Mouse (Mus musculus) frontal cortex, postnatal 36 days (tissue): ENCODE results near the gene Mroh7.
"Not testable (repeated sequence)": the region's sequence is repeated elsewhere in the genome, so short reads cannot be mapped to it uniquely, and the experiment has no call there.

ENCODE experiments used
- DNase-seq, 2 experiments: peaks; one replicate each; pipeline ENCODE4 v3.0.0; 2022; ENCODE audit warnings: low spot score in 2 of 2

Mroh7 gene

DNA sequence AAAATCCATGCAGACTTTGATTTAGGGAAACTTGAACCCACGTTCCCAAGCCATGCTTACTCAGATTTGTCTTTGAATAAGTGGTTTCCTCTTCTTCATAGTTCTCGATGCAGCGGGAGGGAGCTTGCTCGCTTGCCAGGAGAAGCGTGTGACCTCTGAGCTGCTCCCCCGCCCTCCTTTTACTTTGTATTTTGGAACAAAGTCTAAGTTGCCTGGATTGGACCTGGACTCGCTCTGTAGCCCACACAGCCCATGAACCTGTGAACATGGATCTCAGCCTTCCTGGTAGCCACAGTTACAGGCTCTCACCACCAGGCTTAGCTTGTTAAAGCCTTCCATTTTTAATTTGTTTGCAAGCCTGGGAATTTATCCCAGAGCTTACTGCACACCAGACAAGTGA, at the start of gene Mroh7:
Mroh7 (minus strand) TSS at position 112 of the 400 bp plus-strand sequence.
- no peak for DNase-seq

DNA sequence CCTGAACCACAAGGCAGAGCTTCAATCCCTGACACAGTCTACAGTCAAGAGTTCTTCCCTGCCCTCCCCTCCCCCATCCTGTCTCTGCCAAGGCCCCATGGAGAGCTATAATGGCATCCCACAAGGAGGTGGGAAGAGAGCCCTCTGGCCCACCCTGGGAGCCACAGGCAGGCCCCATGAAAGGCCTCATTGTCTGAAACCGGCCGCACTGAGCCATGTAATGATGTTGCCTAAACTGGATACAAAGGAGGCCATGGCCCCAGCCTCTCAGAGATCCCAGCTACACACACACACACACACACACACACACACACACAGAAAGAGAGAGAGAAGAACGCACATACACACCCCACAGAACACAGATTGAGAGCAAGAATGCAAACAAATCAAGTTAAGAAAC, 49.3 kb upstream of the Mroh7 start:
- no peak for DNase-seq

DNA sequence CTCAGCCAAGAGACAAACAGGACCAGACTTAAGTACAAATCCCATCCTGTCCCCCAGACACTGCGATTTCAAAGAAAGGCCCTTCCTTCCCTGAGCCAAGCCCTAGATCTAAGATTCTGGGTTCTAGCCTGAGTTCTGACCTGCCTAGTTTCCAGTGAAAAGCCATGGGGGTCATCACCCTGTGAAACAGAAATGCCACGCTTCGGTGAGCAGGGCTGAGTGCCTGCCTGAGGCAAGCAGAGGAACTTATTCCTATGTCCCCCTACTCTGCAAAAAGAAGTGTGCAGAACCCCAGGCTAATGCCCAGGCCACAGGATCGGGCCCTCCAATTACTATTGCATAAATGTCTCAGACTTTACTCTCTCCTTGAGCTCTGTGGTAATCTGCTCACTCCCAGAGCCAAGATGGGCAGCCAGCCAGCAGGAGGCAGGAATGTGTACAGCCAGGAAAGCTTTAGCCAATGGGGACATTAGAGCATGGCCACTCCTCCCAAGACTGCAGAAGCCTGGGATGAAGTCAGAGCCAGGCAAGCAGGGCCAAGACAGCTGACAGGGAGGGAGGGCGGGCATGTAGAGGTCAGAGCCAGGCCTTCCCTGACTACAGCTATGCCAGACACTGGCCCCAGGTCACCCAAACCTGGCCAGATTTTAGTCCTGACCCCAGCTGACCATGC, 47.5 kb upstream of the Mroh7 start:
- DNase-seq, result peak; percentile 80 to 87

DNA sequence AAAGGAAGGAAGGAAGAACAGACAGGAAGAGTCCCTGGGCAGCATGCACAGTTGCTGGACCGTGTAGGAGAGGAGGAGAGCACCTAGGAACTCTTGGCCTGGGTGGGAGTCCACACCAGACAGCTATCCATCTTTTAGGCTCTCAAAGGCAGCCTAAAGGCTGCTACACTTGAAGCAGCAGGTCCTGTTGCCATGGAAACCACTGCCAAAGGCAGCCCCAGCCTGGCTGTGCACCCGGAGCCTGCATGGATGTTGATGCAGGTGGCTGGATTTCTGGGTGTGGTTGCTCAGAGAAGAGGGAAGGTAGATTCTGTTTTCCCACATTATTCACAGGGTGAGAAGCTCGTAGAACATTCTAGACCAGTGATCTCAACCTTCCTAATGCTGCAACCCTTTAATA, 46.3 kb upstream of the Mroh7 start:
- peak; percentile 50 to 78 for DNase-seq

DNA sequence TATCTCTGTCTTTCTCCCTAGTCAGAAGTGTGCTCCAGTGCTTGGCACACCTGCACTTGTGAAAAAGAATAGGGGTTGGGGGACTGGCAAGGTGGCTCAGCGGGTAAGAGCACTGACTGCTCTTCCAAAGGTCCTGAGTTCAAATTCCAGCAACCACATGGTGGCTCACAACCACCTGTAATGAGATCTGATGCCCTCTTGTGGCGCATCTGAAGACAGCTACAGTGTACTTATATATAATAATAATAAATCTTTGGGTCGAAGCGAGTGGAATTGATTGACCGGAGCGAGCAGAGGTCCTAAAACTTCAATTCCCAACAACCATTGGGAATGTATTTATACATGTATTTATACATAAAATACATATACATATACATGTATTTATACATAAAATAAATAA, 45.0 kb upstream of the Mroh7 start:
- not testable (repeated sequence) for DNase-seq

DNA sequence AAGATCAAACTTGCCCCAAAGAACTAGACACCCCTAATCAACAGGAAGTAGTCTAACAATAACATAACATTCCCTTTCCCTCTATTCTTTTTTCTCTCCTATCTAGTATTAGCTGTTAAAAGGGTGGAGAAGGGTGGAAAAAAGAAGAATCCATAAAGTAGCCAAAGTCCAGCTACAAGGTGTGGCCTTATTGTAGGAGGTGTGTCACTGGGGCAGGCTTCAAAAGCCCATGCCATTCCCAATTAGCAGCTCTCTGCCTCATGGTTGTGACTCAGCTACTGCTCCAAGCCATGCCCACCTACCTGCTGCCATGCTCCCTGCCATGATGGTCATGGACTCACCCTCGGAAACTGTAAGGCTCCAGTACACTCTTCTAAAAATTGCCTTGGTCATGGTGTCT, 41.8 kb upstream of the Mroh7 start:
- DNase-seq, result no peak

DNA sequence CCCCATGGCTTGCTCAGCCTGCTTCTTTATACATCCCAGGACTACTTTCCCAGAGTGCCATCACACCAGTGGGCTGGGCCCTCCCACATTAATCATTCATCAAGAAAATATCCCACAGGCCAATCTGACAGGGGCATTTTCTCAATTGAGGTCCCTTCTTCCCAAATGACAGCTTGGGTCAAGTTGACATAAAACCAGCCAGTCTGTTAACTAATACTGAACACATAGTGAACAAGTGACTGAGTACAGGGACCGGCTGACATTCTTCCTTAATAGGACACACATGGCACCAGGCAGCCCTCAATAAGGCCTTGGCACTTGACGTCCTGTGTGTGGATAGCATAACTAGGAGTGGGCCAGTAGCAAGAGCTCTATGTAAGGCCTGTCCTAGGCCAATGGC, 38.6 kb upstream of the Mroh7 start:
- DNase-seq, result no peak

DNA sequence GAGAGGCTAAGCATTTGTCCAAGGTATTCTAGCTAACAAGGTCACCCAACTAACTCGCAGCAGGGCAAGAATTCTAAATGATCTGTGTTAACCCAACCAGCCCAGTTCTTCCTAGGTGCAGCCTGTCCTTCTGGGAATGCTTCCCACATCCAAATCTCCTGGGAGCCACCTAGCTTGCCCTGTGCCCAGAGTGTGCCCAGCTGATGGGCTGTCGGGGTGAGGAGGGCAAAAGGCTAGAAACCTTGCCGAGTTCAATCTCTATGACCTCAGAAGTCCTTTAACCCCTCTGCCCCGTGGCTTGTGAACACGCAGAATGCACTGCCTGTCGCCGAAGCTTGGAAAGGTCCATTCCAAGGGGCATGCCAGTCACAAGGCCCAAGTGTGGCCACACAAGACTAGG, 33.4 kb upstream of the Mroh7 start:
- DNase-seq, result no peak

DNA sequence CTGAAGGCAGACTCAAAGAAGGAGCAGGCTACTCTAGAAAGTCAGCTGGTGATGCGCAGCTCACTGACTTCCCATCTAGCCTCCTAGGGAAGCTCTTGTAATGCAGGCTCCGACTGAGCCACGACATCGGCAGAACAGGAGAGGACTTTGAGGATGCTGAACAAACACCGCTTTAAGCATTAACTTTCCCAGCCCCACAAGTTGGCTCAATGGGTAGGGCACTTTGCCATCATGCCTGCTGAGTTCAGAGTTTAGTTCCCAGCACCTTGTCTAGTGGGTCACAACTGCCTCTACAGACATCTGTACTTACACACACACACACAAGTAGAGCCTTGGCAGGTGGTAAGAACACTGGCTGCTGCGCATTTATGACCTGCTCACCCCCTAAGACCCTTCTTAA, 21.0 kb upstream of the Mroh7 start:
- no peak for DNase-seq

DNA sequence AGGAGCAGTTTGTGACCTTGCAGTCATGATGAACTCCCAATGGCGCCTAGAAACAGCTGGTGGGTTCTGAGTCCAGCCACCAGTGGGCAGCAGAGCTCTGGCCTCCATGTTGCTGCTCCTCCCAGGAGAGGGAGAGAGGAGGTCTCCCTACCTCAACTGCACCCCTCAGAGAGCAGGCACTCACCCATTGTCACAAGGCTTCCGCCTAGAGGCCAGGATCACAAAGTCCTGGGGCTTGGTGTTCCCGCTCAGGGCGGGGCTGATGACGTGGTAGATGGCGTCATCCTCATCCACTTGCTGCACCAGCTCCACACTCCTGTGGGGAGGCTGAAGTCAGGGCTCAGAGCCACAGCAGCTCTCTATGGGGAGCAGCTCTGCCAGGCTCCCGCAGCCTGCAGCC, 19.0 kb upstream of the Mroh7 start:
- peak; percentile 80 to 84 for DNase-seq

DNA sequence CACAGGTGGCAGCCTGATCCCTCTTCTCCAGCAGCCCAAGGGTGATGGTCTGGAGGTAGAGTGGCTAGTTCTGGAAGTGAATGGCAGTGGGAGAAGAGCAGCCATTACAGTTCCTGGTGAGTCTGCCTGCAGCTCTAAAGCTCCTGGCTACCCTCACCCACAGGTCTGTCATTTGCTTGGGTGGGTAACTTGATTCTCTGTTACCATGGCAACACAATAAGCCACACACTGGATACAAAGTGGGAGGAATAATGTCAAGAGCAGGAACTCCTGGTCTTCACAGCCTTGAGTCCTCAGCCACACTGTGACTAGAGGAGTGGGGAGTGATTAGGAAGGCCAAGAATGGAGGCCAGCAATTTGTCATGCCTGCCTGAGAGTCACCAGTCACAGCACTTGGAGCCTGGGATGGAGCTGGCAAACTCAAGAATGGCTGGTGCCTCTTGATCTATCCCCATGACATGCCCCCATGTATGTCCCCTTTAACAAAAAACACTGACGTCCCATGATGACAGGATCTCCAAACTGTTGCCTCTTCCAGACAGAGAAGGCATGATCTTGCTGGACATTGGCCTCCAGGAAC, 16.4 kb upstream of the Mroh7 start:
- DNase-seq, result no peak

DNA sequence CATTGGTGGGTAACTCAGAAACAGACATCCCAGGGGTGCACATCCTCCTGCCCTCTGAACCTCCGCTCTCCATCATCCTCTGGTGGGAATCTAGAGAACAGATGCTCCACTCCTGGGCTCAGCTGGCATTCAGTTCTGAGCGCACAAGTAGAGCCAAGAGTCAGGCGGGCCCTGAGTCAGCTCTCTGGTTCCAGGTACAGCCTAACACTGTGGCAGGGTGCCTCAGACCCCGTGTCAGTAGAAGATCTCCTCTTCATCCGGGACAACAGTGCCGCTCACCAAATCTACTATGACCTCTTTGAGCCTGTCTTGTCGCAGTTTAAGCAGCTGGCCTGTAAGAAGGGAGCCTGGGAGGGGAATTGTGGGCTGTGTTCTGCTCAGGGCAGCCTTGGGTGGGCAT, 15.1 kb upstream of the Mroh7 start:
- DNase-seq, result no peak

DNA sequence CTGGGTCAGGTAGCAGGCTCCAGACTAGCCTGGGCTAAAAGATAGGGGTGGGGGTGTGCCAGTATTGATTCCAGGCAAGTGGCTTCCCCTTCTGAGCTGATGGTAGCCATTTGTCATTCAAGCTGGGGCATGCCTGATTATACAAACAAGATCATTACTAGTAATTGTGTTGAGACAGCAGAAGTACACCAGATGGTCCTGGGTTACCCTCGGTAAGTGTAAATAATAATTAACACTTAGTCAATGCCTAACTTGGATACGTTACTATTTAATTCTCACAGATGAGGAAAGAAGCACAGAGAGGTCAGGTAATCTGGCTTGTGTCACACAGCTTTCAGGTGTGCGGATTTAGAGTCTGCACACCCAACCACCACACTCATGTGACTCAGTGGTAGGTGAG, 7.2 kb upstream of the Mroh7 start:
- no peak for DNase-seq

DNA sequence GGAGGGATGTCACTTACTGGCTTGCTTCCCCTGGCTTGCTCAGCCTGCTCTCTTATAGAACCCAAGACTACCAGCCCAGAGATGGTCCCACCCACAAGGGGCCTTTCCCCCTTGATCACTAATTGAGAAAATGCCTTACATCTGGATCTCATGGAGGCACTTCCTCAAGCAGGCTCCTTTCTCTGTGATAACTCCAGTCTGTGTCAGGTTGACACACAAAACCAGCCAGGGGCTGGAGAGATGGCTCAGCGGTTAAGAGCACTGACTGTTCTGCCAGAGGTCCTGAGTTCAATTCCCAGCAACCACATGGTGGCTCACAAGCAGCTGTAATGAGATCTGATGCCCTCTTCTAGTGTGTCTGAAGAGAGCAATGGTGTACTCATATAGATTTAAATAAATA, 6.2 kb upstream of the Mroh7 start:
- DNase-seq, result not testable (repeated sequence)

DNA sequence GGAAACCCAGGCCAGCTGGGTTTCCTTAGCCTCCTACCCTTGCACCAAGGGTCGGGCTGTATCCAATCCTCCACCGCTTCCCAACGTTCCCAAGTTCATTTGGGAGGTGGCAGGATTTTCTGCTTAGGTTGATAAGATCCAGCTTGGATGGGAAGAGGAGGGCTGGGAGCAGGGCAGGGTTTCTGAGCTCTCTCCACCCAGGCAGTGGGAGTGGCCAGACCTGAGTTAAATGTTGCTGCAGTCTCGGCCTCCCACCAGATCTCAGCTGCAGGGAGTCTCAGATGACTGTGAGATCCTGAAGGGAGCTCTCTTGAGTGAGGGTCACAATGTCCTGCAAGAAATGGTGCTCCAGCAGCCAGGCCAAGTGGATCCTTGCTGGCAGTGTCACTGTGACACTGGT, 2.9 kb upstream of the Mroh7 start, which contains the start of gene Fam151a:
Fam151a (plus strand) TSS at position 254 of the 400 bp plus-strand sequence.
- DNase-seq, result no peak

DNA sequence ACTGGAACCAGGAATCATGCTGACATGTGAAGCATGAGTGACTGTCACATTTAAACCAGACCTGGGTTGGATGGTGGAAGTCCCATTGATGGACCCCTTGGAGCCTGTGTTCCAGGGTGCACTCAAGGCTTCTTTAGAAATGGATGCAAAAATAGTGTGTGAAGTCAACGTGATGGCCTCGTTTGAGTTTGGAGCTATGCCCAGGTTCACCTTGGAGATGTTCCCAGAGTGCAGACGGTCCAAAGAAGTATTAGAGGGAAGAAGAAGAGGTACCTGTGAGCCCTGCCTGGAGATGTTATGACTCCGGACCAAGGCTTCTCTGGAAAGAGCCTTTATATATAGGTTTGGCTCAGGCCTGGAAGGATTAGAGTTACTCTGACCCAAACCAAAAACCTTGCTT, 10.1 kb downstream of the Mroh7 start:
- DNase-seq, result no peak

DNA sequence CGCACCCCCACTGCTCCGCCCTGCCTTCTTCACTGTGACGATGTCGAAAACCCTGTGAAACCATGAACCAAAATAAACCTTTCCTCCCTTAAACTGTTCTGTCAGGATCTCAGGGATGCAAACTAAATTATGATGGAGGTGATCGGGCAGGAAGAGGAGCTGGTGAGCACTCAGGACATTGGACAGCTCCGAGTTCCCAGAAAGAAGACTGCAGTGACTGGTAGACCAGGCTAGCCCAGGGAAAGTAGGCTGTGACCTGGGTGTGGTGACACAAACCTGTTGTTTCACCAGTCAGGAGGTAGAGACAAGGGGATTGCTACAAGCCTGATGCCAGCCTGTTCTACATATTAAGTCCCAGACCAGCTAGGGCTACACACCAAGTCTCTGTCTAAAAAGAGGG, 17.1 kb downstream of the Mroh7 start:
- DNase-seq, result no peak

DNA sequence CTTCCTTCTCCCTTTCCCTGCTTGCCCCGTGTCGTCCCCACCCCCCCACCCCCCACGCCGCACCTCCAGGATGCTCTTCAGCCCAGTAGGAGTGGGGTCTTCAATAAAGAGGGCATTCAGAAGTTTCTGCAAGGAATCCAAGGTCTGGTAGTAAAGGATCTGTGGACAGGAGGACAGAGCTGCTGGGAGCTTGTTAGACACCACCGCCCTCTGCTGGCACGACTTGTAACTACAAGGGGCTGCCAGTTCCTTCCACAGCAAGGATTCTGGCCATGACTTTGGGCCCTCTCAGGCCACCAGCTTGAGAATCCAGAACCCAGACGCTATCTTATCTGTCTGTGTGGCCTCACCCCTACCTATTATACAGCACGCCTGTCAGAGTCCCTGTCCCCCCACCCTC, 22.3 kb downstream of the Mroh7 start:
- peak; percentile 80 to 81 for DNase-seq

DNA sequence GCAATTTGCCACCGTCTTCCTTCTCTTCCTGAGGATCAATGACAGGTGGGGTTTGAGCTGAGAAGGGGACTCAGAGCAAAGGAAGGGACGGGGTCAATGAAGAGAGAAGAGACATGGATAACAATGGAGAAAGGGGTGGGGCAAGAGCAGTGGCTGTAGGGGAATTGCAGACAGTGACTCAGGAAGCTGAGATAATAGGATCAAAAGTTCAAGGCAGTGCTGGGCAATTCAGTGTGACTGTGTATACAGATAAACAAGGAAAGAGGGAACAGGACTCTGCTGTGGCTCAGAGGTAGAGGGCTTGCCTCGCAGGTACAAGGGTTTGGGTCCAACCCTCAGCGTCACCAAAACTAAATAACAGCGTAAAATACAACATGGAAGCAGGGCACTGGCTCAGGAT, 22.8 kb downstream of the Mroh7 start:
- no peak for DNase-seq

DNA sequence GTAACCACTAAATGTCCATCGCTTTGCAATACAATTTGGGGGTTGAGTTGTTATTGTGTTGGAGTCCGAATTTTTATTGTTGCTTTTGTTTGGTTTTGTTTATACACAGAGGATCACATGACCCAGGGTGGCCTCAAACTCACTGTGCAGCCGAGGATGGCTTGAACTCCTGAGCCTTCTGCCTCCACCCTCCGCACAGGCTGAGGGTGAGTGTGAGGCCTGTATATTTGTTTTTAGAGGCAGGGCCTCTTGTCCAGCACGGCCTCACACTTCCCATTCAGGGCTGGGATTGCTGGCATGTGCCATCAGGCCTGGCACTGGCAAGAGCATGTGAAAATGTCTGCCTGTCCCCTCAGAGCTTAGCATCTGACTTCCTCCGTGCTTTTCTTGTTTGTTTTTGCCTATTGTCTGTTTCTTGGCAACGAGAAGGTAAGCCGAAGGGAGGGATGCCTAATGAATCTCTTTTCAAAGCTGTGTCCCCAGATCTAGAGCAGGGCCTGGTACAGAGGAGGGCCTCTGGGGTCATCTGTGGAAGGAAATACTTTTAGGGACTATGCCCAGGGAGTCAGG, 25.5 kb downstream of the Mroh7 start:
- DNase-seq, result no peak

DNA sequence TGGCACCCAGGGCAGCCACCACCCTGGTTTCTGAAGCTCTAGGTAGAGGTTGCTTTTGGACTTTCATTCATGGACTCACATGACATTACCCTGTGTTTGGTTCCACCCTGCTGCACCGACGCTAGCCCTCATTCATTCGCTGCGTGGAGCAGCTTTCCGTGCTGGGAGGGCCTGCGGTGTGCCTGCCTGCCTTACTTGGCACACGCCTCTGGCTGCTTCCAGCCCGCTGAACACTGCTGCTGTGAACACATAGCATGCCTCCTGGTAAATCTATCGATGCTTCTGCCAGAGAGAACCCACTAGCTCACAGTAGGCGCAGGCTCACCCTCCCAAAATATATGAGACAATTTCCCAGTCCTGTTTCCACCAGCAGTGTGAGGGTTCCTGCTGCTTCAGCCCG, 26.3 kb downstream of the Mroh7 start:
- peak; percentile 52 to 78 for DNase-seq

DNA sequence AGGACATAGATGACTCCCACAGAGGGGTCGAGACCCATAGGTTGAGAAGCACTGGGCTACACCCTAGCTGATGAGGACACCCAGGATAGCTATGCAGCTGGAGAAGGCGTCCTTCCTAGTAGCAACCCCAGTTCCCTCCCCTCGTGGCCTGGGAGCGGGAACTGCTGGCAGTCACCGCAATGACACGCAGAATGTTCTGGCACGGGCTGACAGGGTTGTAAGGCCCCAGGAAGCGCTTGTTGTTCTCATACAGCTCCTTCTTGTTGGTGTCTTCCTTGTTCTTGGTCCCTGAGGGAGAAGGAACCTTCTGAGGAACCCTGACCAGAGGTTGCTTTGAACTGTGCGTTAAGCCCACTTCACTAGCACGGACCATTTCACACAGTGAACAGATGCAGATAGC, 26.8 kb downstream of the Mroh7 start:
- DNase-seq, result no peak

DNA sequence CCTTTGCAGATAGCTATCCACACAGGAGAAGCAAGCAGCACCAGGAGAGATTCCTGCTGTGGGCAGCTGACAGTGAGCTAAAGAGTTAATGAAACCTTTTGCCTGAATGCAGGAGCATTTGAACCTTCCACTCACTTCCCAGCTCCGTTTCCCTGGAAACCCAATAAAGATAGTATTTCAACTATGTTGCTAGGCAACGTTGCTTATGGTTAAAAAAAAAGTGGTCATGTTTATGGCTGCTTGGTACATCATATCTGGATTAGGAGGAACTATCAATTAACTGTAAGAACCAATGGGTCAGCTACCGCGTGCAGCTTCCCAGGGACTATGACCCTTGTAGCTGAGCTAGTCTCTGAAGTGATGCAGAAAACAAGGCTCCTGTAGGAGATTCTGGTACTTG, 29.9 kb downstream of the Mroh7 start:
- peak; percentile 31 to 44 for DNase-seq

DNA sequence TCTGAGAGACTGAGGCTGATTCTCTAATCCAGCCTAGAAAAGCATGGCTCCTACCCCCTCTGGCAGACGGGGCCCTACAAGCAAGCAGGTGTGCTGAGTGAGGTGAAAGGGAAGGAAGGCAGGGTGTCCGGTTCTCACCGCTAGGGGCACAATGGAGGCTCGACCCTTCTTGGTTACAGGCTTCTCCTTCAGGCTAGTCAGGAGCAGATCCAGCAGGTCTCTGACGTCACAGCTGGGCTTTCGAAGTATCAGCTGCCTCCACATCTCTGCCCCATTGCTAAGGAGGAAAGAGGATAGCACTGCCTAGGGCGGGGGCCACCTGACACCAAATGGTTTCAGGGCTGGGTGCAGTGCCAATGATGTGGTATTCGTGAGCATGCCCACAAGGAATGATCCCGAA, 30.7 kb downstream of the Mroh7 start:
- peak; percentile 21 to 45 for DNase-seq
